Mouse (Mus musculus) heart, embryonic 15.5 days (tissue): ENCODE results near the gene Tmx4. TPM values are rescaled to one million over a fixed set of nuclear protein-coding genes. Genes with fewer than 3 reads are reported as not detected.

Experiments
- ATAC-seq: fragments of 200-750 bp; cut with Nextera tagmentation; replicated peaks from 2 replicates; pipeline ENCODE4 v1.8.0; 2017; ENCODE audit warnings: low read depth, moderate TSS enrichment; ENCODE audit not compliant: insufficient number of reproducible peaks, insufficient read depth, low FRiP score
- H3K27ac ChIP-seq: fragments of 300-500 bp; sonication (generic); 2 replicates; pipeline ENCODE4 v1.5.1; 2015; ENCODE audit warnings: mild to moderate bottlenecking, inconsistent platforms
- H3K27me3 ChIP-seq: fragments of 300-500 bp; sonication (generic); 2 replicates; pipeline ENCODE4 v1.6.1; 2015; ENCODE audit warnings: inconsistent platforms
- H3K36me3 ChIP-seq: fragments of 300-500 bp; sonication (generic); 2 replicates; pipeline ENCODE4 v1.6.1; 2015; ENCODE audit warnings: mild to moderate bottlenecking, inconsistent platforms
- H3K4me1 ChIP-seq: fragments of 300-500 bp; sonication (generic); replicated peaks from 2 replicates; pipeline ENCODE4 v1.6.1; 2015; ENCODE audit warnings: inconsistent platforms
- H3K4me2 ChIP-seq: fragments of 300-500 bp; sonication (generic); 2 replicates; pipeline ENCODE4 v1.6.1; 2015; ENCODE audit warnings: inconsistent platforms, mild to moderate bottlenecking, moderate library complexity
- H3K4me3 ChIP-seq: fragments of 300-500 bp; sonication (generic); 2 replicates; pipeline ENCODE4 v1.5.1; 2015; ENCODE audit warnings: mild to moderate bottlenecking, inconsistent platforms
- H3K9ac ChIP-seq: fragments of 300-500 bp; sonication (generic); 2 replicates; pipeline ENCODE4 v1.6.1; 2015; ENCODE audit warnings: mild to moderate bottlenecking, inconsistent platforms
- H3K9me3 ChIP-seq: fragments of 300-500 bp; sonication (generic); replicated peaks from 2 replicates; pipeline ENCODE4 v1.6.1; 2016; ENCODE audit warnings: inconsistent platforms
- WGBS: fragments of 180-500 bp; shearing (Covaris S2); methylation state at CpG from one replicate; pipeline ENCODE4 v1.1.7; 2015; ENCODE audit warnings: mixed read lengths; 5-methylcytosine and 5-hydroxymethylcytosine counted together
- polyA plus RNA-seq: library from polyadenylated mRNA; unstranded; fragments of >200 nt; fragmentation: Nextera tagmentation; extraction: Ambion mirVana; gene quantifications from 2 replicates; pipeline ENCODE4 v1.2.1, GENCODE M21; 2015

Gene Tmx4
- polyA plus RNA-seq, 1 experiment from 2014 or later, result 34.7 TPM

- ATAC-seq, result no peak
- Histone ChIP-seq H3K4me1 (no peaks in the 10 kb centered on the region), H3K4me3 (no peak within 1 kb of the TSS), H3K27me3 (no peaks in the 10 kb centered on the region), H3K4me2 (no peak within 1 kb of the TSS), H3K36me3 (no peaks in the 10 kb centered on the region), H3K27ac (no peak within 1 kb of the TSS), H3K9ac (no peak within 1 kb of the TSS), H3K9me3 (no peaks in the 10 kb centered on the region)
- WGBS, result 74% methylated on average over 8 of the region's 8 CpGs
These were observed 89.7 kb downstream of the Tmx4 start, which contains the start of gene Hao1 for GRCm38 (mm10) chr2:134554221-134554727. TSS of gene Hao1 (minus strand) at chr2:134554368.

GRCm38 (mm10) chr2:134552358-134552757 is 91.6 kb downstream of the Tmx4 start:
- H3K4me3 ChIP-seq, result no peak overlapping the region
- H3K27ac ChIP-seq, result no peak overlapping the region
- no peaks in the 10 kb centered on the region for H3K4me1 ChIP-seq
- H3K4me2 ChIP-seq, result no peak overlapping the region
- H3K9me3 ChIP-seq, result no peaks in the 10 kb centered on the region
- H3K36me3 ChIP-seq, result no peaks in the 10 kb centered on the region
- no peaks in the 10 kb centered on the region for H3K27me3 ChIP-seq
- no peak overlapping the region for H3K9ac ChIP-seq
- no peak for ATAC-seq

GRCm38 (mm10) chr2:134549770-134550169 is 94.2 kb downstream of the Tmx4 start:
- Histone ChIP-seq H3K27me3 (no peaks in the 10 kb centered on the region), H3K4me2 (no peak overlapping the region), H3K4me1 (no peaks in the 10 kb centered on the region), H3K4me3 (no peak overlapping the region), H3K36me3 (no peaks in the 10 kb centered on the region), H3K27ac (no peak overlapping the region), H3K9ac (no peak overlapping the region), H3K9me3 (no peaks in the 10 kb centered on the region)
- no peak for ATAC-seq
- WGBS, result 17% methylated on average over 4 of the region's 4 CpGs

- 68% methylated on average over 5 of the region's 5 CpGs for WGBS
- H3K4me2 ChIP-seq, result no peak overlapping the region
- no peaks in the 10 kb centered on the region for H3K9me3 ChIP-seq
- H3K4me1 ChIP-seq, result no peaks in the 10 kb centered on the region
- no peak overlapping the region for H3K9ac ChIP-seq
- no peak for ATAC-seq
- no peaks in the 10 kb centered on the region for H3K27me3 ChIP-seq
- H3K27ac ChIP-seq, result no peak overlapping the region
- no peaks in the 10 kb centered on the region for H3K36me3 ChIP-seq
- no peak overlapping the region for H3K4me3 ChIP-seq
These were observed 98.8 kb downstream of the Tmx4 start for GRCm38 (mm10) chr2:134545116-134545515.

DNA sequence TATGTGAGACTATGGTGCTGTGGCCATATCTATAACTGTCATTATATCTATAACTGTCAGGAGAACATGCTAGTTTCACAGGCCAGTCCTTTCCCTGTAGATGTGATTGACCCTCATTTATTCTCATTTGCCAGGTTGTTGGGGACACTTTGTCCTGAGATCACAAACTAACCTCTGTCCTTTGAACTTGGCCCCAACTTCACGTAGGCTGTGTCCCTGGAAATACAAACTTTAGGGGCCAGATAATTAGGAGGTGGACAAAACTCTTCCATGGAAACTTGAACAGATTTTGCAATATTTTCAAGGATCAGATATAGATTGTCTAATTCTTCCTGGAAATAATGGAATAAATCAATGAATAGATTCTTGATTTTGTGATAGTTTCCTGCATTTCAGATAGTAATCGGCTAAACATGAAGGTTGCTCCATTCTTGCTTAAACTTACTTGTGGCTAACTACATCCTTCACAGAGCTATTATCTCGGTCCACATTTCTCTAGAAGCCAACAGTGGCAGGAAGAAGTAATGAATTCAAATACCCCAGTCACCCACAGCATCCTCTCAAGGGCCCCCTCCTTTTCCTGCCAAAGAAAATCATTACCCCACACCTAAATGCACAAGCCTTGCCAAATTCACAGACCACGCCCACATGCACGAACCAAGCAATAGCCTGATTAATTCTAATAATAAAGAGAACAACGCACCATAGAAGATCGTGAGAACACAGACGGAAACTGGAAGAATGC is 99.5 kb downstream of the Tmx4 start:
- Histone ChIP-seq H3K4me1 (no peaks in the 10 kb centered on the region), H3K36me3 (no peaks in the 10 kb centered on the region), H3K27ac (no peak overlapping the region), H3K4me2 (no peak overlapping the region), H3K9me3 (no peaks in the 10 kb centered on the region), H3K9ac (no peak overlapping the region), H3K27me3 (no peaks in the 10 kb centered on the region), H3K4me3 (no peak overlapping the region)
- 68% methylated on average over 8 of the region's 8 CpGs for WGBS
- ATAC-seq, result no peak

Other genes with a start within 250 kb of the Tmx4 start
- not detected in 2 replicates for gene Hao1, start 89.8 kb downstream of the Tmx4 start, polyA plus RNA-seq
- gene Plcb1, start 141.9 kb upstream of the Tmx4 start, polyA plus RNA-seq, result 5.2 and 6.4 TPM in 2 replicates